Mouse (Mus musculus) MEL (cell line): ENCODE data around the gene Sgcd. TPM values are rescaled to one million over a fixed set of nuclear protein-coding genes. Genes with fewer than 3 reads are reported as not detected.

Experiments
- DNase-seq: peaks from one replicate; pipeline ENCODE4 v3.0.0; 2011; ENCODE audit warnings: low read depth, low spot score
- H3K27ac ChIP-seq: 2 replicates; pipeline ENCODE4 v1.5.1; 2012; ENCODE audit warnings: low read depth, mild to moderate bottlenecking, control low read depth, low read length, moderate library complexity; ENCODE audit not compliant: control insufficient read depth
- H3K27me3 ChIP-seq, 2 experiments: fragments of 150-350 bp in 1 of 2; sonication (generic) in 1 of 2; 2 replicates each; pipeline ENCODE4 v1.6.1; 2012; ENCODE audit warnings: low read length in 2 of 2, mild to moderate bottlenecking in 2 of 2, improper control_type of control experiment in 1 of 2, moderate library complexity in 1 of 2; ENCODE audit not compliant: insufficient read depth in 2 of 2, control insufficient read depth in 1 of 2
- H3K36me3 ChIP-seq, 2 experiments: 2 replicates each; pipeline ENCODE4 v1.6.1; 2012 to 2014; ENCODE audit warnings: low read length in 2 of 2, improper control_type of control experiment in 1 of 2, inconsistent platforms in 1 of 2, mild to moderate bottlenecking in 1 of 2; ENCODE audit not compliant: insufficient read depth in 2 of 2, control insufficient read depth in 1 of 2
- H3K4me1 ChIP-seq, 2 experiments: fragments of 150-350 bp in 1 of 2; sonication (generic) in 1 of 2; 2 replicates each; pipeline ENCODE4 v1.6.1; 2012; ENCODE audit warnings: low read length in 2 of 2, improper control_type of control experiment in 1 of 2, mild to moderate bottlenecking in 1 of 2; ENCODE audit not compliant: insufficient read depth in 2 of 2, control insufficient read depth in 1 of 2
- H3K4me3 ChIP-seq, 2 experiments: fragments of 150-350 bp in 1 of 2; sonication (generic) in 1 of 2; 2 replicates each; pipeline ENCODE4 v1.5.1; 2012; ENCODE audit warnings: low read depth in 2 of 2, low read length in 2 of 2, mild to moderate bottlenecking in 2 of 2, moderate library complexity in 2 of 2, control low read depth in 1 of 2, improper control_type of control experiment in 1 of 2; ENCODE audit not compliant: control insufficient read depth in 1 of 2, insufficient read depth in 1 of 2
- H3K79me2 ChIP-seq: 2 replicates; pipeline ENCODE4 v1.6.1; 2012; ENCODE audit warnings: mild to moderate bottlenecking, low read length, moderate library complexity; ENCODE audit not compliant: control insufficient read depth, poor library complexity, insufficient read depth
- H3K9ac ChIP-seq: 2 replicates; pipeline ENCODE4 v1.6.1; 2012; ENCODE audit warnings: low read depth, mild to moderate bottlenecking, control low read depth, low read length, moderate library complexity; ENCODE audit not compliant: control insufficient read depth, poor library complexity, severe bottlenecking
- H3K9me3 ChIP-seq: fragments of 150-350 bp; sonication (generic); replicated peaks from 2 replicates; pipeline ENCODE4 v1.6.1; 2012; ENCODE audit warnings: mild to moderate bottlenecking, low read length, improper control_type of control experiment, moderate library complexity; ENCODE audit not compliant: insufficient read depth
- CHD2 ChIP-seq: IDR thresholded peaks from 2 replicates; pipeline ENCODE4 v1.6.1; 2011; ENCODE audit warnings: low read length, improper control_type of control experiment
- ETS1 ChIP-seq: IDR thresholded peaks from 2 replicates; pipeline ENCODE4 v1.6.1; 2012; ENCODE audit warnings: low read depth, mild to moderate bottlenecking, inconsistent platforms, low read length, improper control_type of control experiment, moderate library complexity
- GABPA ChIP-seq: IDR thresholded peaks from 2 replicates; pipeline ENCODE4 v1.6.1; 2012; ENCODE audit warnings: low read depth, mild to moderate bottlenecking, inconsistent platforms, low read length, improper control_type of control experiment, moderate library complexity
- KAT2A ChIP-seq: conservative IDR thresholded peaks from 2 replicates; pipeline ENCODE4 v1.6.1; 2012; ENCODE audit warnings: low read depth, low read length, improper control_type of control experiment, inconsistent platforms
- MAX ChIP-seq: IDR thresholded peaks from 2 replicates; pipeline ENCODE4 v1.6.1; 2011; ENCODE audit warnings: low read length, improper control_type of control experiment
- MAZ ChIP-seq: IDR thresholded peaks from 2 replicates; pipeline ENCODE4 v1.6.1; 2012; ENCODE audit warnings: low read depth, mild to moderate bottlenecking, inconsistent platforms, low read length, improper control_type of control experiment
- MYC ChIP-seq: IDR thresholded peaks from 2 replicates; pipeline ENCODE4 v1.6.1; 2011; ENCODE audit warnings: low read depth, mild to moderate bottlenecking, low read length, improper control_type of control experiment, moderate library complexity
- NRF1 ChIP-seq: IDR thresholded peaks from 2 replicates; pipeline ENCODE4 v1.6.1; 2014; ENCODE audit warnings: low read depth, mild to moderate bottlenecking, inconsistent platforms, low read length, improper control_type of control experiment, moderate library complexity; ENCODE audit not compliant: poor library complexity, insufficient read depth, severe bottlenecking
- POLR2AphosphoS2 ChIP-seq: IDR thresholded peaks from 2 replicates; pipeline ENCODE4 v1.6.1; 2011; ENCODE audit warnings: low read length, improper control_type of control experiment
- TAL1 ChIP-seq: IDR thresholded peaks from 2 replicates; pipeline ENCODE4 v1.6.1; 2012; ENCODE audit warnings: mild to moderate bottlenecking, inconsistent platforms, low read length, moderate library complexity, mixed read lengths
- TBP ChIP-seq: IDR thresholded peaks from 2 replicates; pipeline ENCODE4 v1.8.0; 2011; ENCODE audit warnings: low read depth, low read length, improper control_type of control experiment
- UBTF ChIP-seq: IDR thresholded peaks from 2 replicates; pipeline ENCODE4 v1.6.1; 2012; ENCODE audit warnings: low read depth, mild to moderate bottlenecking, inconsistent platforms, low read length, improper control_type of control experiment, moderate library complexity, borderline replicate concordance; ENCODE audit not compliant: insufficient read depth
- USF2 ChIP-seq, 2 experiments: IDR thresholded peaks; 2 replicates each; pipeline ENCODE4 v1.6.1; 2011 to 2012; ENCODE audit warnings: improper control_type of control experiment in 2 of 2, low read length in 2 of 2, borderline replicate concordance in 1 of 2, inconsistent platforms in 1 of 2, low read depth in 1 of 2, mild to moderate bottlenecking in 1 of 2; ENCODE audit not compliant: insufficient read depth in 1 of 2
- ZC3H11A ChIP-seq: IDR thresholded peaks from 2 replicates; pipeline ENCODE4 v1.6.1; 2012; ENCODE audit warnings: low read depth, mild to moderate bottlenecking, inconsistent platforms, low read length, improper control_type of control experiment
- ZKSCAN1 ChIP-seq: IDR thresholded peaks from 2 replicates; pipeline ENCODE4 v1.6.1; 2012; ENCODE audit warnings: low read depth, mild to moderate bottlenecking, inconsistent platforms, low read length, improper control_type of control experiment, moderate library complexity
- ZMIZ1 ChIP-seq: IDR thresholded peaks from 2 replicates; pipeline ENCODE4 v1.6.1; 2012; ENCODE audit warnings: low read depth, mild to moderate bottlenecking, inconsistent platforms, low read length, improper control_type of control experiment, moderate library complexity
- polyA plus RNA-seq, 2 experiments: library from polyadenylated mRNA; stranded (reverse) in 1 of 2; unstranded in 1 of 2; fragments of >175 nt in 1 of 2; fragments of >200 nt in 1 of 2; gene quantifications; 2 replicates each; pipeline versions ENCODE4 v1.2.1 to v1.2.4; 2012; ENCODE audit warnings: low replicate concordance in 2 of 2, low read depth in 1 of 2; ENCODE audit not compliant: insufficient read length in 2 of 2, insufficient read depth in 1 of 2, missing spikeins in 1 of 2
- total RNA-seq: library from RNA; depleted of rRNA; stranded (reverse); fragments of 300-350 nt; gene quantifications from 2 replicates; pipeline ENCODE4 v1.2.3, GENCODE M21; 2012

The Sgcd gene
- total and polyA plus RNA-seq, 3 experiments: not detected

GRCm38 (mm10) chr11:47248345-47248893 lies 740.4 kb downstream of the Sgcd start:
- DNase-seq: no peak
- no peaks in the 10 kb centered on the region for H3K9me3 ChIP-seq
- H3K79me2 ChIP-seq: no peaks in the 10 kb centered on the region
- H3K9ac ChIP-seq: no peak overlapping the region
- H3K27me3 ChIP-seq: no peaks in the 10 kb centered on the region
- no peaks in the 10 kb centered on the region for H3K4me1 ChIP-seq
- no peak overlapping the region for H3K27ac ChIP-seq
- TF ChIP-seq NRF1: no peak
- no peak for TF ChIP-seq UBTF
- no peak for TF ChIP-seq MYC
- no peak for TF ChIP-seq POLR2AphosphoS2
- TF ChIP-seq CHD2: no peak
- no peak for TF ChIP-seq ZMIZ1
- TF ChIP-seq TAL1: no peak
- H3K36me3 ChIP-seq: no peaks in the 10 kb centered on the region
- H3K4me3 ChIP-seq: no peak overlapping the region

- Histone ChIP-seq H3K4me1 (no peaks in the 10 kb centered on the region), H3K27me3 (no peaks in the 10 kb centered on the region), H3K79me2 (no peaks in the 10 kb centered on the region), H3K36me3 (no peaks in the 10 kb centered on the region), H3K4me3 (no peak overlapping the region), H3K9me3 (no peaks in the 10 kb centered on the region), H3K27ac (no peak overlapping the region), H3K9ac (no peak overlapping the region)
- TF ChIP-seq MAZ: no peak
- TF ChIP-seq USF2 (IDR thresholded peaks at IDR 0.05; ENCODE audit: borderline replicate concordance in 1 of 2, insufficient read depth in 1 of 2, low read depth in 1 of 2, low read length in 2 of 2): no peak
- no peak for TF ChIP-seq ETS1
- TF ChIP-seq ZC3H11A: no peak
- no peak for TF ChIP-seq TBP
- no peak for TF ChIP-seq TAL1
- TF ChIP-seq MAX: no peak
- no peak for TF ChIP-seq KAT2A
- TF ChIP-seq CHD2: no peak
- no peak for TF ChIP-seq GABPA
- TF ChIP-seq ZKSCAN1: no peak
- DNase-seq: no peak
Observed at GRCm38 (mm10) chr11:47247703-47248344, 740.9 kb downstream of the Sgcd start.
